Mouse (Mus musculus): ENCODE results near the gene Ankdd1a. TPM values are rescaled to one million over a fixed set of nuclear protein-coding genes. Genes with fewer than 3 reads are reported as not detected.

Gene Ankdd1a
- not detected in 2 replicates for polyA plus RNA-seq (2015; fragmentation: Nextera tagmentation; extraction: Ambion mirVana)

DNA sequence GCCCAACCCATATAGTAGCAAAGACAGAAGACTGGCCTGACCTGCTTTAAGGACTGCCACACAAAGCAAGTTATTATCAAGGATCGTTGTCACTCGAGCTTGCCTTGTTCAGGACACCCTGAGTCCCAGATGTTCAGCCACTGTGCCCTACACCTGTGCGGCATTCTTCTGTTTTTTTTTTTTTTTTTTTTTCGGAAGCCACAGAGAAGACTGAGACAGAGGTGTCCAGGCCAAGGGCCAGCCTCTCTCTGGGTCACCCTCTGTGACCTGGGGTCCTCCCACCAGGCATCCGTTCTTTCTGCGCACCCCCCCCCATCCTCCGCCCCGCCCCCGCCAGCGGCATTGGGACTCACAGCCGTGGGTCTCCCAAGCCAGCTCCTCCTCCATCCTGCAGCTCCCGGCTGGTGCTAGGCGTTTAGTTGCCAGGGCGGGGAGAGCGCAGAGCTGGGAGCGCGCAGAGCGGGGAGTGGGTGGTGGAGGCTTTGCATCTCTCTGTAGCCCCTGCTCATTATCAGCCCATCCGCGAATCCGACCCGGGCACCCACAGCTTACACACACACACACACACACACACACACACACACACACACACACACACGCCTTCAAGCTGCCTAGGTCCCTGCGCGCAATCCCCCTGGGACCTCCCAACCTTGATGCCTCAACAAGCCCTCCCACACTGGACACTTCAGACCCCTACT, at the start of gene Ankdd1a:
Gene Ankdd1a, minus strand, starts transcription at position 387 of the 698 bp plus-strand sequence.
- Histone ChIP-seq H3K4me2 (peak within 1 kb of the TSS; percentile 73), H3K9me3 (no peaks in the 10 kb centered on the region), H3K36me3 (no peaks in the 10 kb centered on the region), H3K4me3 (peak within 1 kb of the TSS; percentile 40), H3K27ac (no peak within 1 kb of the TSS), H3K4me1 (peaks cover 24% of the 10 kb centered on the region), H3K27me3 (no peaks in the 10 kb centered on the region), H3K9ac (peak within 1 kb of the TSS; percentile 63)
- 6% methylated on average over 21 of the region's 25 CpGs for WGBS
- no peak for ATAC-seq (ENCODE audit: insufficient number of reproducible peaks, insufficient read depth, low FRiP score, low TSS enrichment, low read depth)

GRCm38 (mm10) chr9:65569491-65569971, 49.5 kb upstream of the Ankdd1a start:
- no peak for ATAC-seq (ENCODE audit: insufficient number of reproducible peaks, insufficient read depth, low FRiP score, low TSS enrichment, low read depth)
- WGBS, result 52% methylated on average over 6 of the region's 6 CpGs

DNA sequence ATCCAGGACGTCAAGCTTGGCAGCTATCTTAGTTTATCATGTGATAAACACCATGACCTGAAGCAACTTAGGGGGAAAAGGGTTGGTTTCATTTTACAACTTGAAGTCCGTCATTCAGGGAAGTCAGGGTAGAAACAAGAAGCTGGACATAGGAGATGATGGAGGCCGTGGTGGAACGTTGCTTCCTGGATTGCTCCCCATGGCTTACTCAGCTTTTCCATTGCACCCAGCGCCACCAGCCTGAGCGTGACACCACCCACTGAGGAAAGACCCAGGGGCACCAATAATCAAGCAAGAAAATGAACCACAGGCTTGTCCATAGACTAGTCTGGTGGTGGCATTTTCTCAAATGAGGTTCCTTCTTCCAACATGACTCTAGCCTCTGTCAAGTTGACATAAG, 48.8 kb upstream of the Ankdd1a start:
- Histone ChIP-seq H3K9ac (no peak overlapping the region), H3K9me3 (no peaks in the 10 kb centered on the region), H3K4me2 (no peak overlapping the region), H3K36me3 (peaks cover 52% of the 10 kb centered on the region), H3K27ac (peak overlapping the region; percentile 58), H3K27me3 (no peaks in the 10 kb centered on the region), H3K4me1 (peaks cover 10% of the 10 kb centered on the region), H3K4me3 (no peak overlapping the region)
- no peak for ATAC-seq (ENCODE audit: insufficient number of reproducible peaks, insufficient read depth, low FRiP score, low TSS enrichment, low read depth)
- WGBS, result 87% methylated on average over 6 of the region's 6 CpGs

More at GRCm38 (mm10) chr9:65569491-65569971, 49.5 kb upstream of the Ankdd1a start:
- Histone ChIP-seq H3K4me1 (peaks cover 12% of the 10 kb centered on the region), H3K4me3 (no peak overlapping the region), H3K4me2 (no peak overlapping the region), H3K9me3 (no peaks in the 10 kb centered on the region), H3K36me3 (peaks cover 47% of the 10 kb centered on the region), H3K27me3 (no peaks in the 10 kb centered on the region), H3K27ac (peak overlapping the region; percentile 58), H3K9ac (no peak overlapping the region)

DNA sequence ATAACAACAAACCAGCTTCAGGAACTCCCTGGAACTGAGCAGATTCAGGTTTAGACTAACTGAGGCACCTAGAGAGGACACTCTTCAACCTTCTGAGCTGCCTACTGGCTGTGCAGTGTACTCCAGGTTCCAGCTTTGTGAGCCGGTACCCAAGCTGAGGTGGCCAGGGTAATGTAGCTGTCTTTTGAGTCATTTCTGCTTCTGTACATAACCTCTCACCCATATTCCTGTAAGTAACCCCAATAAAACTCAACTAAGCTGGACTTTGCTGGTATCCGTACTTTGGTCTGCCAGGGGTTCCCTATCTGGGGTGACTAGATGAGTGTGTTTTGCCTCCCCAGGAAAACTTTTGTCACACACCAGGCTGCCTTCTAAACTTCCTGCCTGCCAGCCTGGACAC, 44.7 kb upstream of the Ankdd1a start:
- ATAC-seq (ENCODE audit: insufficient number of reproducible peaks, insufficient read depth, low FRiP score, low TSS enrichment, low read depth), result no peak
- Histone ChIP-seq H3K36me3 (peaks cover 68% of the 10 kb centered on the region), H3K4me1 (peaks cover 11% of the 10 kb centered on the region), H3K9me3 (no peaks in the 10 kb centered on the region), H3K9ac (no peak overlapping the region), H3K4me3 (no peak overlapping the region), H3K27ac (no peak overlapping the region), H3K27me3 (no peaks in the 10 kb centered on the region), H3K4me2 (no peak overlapping the region)
- 93% methylated on average over 2 of the region's 2 CpGs for WGBS

GRCm38 (mm10) chr9:65563073-65563472, 43.1 kb upstream of the Ankdd1a start:
- 87% methylated on average over 5 of the region's 5 CpGs for WGBS
- peaks cover 5% of the 10 kb centered on the region; the same call in 1 of the 2 replicates for H3K4me1 ChIP-seq
- no peaks in the 10 kb centered on the region for H3K27me3 ChIP-seq
- H3K9me3 ChIP-seq, result no peaks in the 10 kb centered on the region
- peaks cover 71% of the 10 kb centered on the region for H3K36me3 ChIP-seq
- H3K4me2 ChIP-seq, result no peak overlapping the region
- no peak for ATAC-seq (ENCODE audit: insufficient number of reproducible peaks, insufficient read depth, low FRiP score, low TSS enrichment, low read depth)
- H3K4me3 ChIP-seq, result no peak overlapping the region
- no peak overlapping the region for H3K9ac ChIP-seq
- H3K27ac ChIP-seq, result no peak overlapping the region

DNA sequence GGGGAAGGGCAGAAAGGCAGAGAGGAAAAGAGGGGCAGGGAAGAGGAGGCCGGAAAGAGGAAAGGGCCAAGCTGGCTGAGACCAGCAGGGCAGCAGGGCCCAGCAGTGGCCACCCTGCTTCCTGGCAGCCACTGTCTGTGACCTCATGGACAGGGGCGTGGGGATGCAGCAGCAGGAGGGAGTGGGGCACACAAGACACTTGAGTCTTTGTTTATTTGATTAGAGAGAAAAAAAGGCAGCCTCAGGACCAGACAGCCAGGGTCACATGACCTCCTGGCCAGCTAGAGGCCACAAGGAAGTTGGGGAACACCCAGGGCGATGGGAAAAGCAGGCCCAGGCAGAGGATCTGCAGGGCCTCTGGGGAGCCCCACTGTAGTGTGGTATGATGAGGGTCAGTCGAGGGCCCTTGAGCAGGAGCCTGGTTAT, 42.1 kb upstream of the Ankdd1a start:
- Histone ChIP-seq H3K4me3 (no peak overlapping the region), H3K9ac (peak overlapping the region; percentile 52), H3K4me1 (peaks cover 5% of the 10 kb centered on the region; the same call in 1 of the 2 replicates), H3K27ac (no peak overlapping the region; the same call in 1 of the 2 replicates), H3K4me2 (no peak overlapping the region), H3K9me3 (no peaks in the 10 kb centered on the region), H3K27me3 (no peaks in the 10 kb centered on the region), H3K36me3 (peaks cover 78% of the 10 kb centered on the region)
- no peak for ATAC-seq (ENCODE audit: insufficient number of reproducible peaks, insufficient read depth, low FRiP score, low TSS enrichment, low read depth)
- WGBS, result 22% methylated on average over 4 of the region's 4 CpGs

GRCm38 (mm10) chr9:65561016-65561415, 41.0 kb upstream of the Ankdd1a start:
- Histone ChIP-seq H3K4me2 (no peak overlapping the region), H3K9ac (no peak overlapping the region), H3K9me3 (no peaks in the 10 kb centered on the region), H3K4me3 (no peak overlapping the region), H3K4me1 (peaks cover 5% of the 10 kb centered on the region; the same call in 1 of the 2 replicates), H3K27ac (no peak overlapping the region), H3K36me3 (peaks cover 81% of the 10 kb centered on the region), H3K27me3 (no peaks in the 10 kb centered on the region)
- WGBS, result 86% methylated on average over 4 of the region's 4 CpGs
- no peak for ATAC-seq (ENCODE audit: insufficient number of reproducible peaks, insufficient read depth, low FRiP score, low TSS enrichment, low read depth)

DNA sequence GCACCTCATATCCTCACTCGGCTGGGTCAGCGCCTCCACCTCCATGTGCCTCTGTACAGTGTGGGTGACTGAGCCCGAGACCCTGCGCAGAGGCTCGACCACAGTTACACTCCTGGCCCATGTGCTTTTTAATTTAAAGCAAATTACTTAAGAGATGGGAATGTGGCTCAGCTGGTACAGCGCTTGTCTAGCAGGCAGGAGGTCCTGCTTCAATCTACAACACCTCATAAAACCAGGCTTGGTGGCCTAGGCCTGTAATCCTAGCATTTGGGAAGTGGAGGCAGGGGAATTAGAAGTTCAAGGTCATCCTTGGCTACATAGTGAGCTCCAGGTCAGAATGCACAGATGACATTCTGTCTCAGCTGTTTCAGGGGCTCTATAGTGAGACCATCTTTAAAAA, 38.8 kb upstream of the Ankdd1a start:
- peaks cover 22% of the 10 kb centered on the region for H3K4me1 ChIP-seq
- no peak overlapping the region for H3K9ac ChIP-seq
- no peak overlapping the region for H3K4me3 ChIP-seq
- H3K36me3 ChIP-seq, result peaks cover 81% of the 10 kb centered on the region
- ATAC-seq (ENCODE audit: insufficient number of reproducible peaks, insufficient read depth, low FRiP score, low TSS enrichment, low read depth), result no peak
- 92% methylated on average over 6 of the region's 6 CpGs for WGBS
- H3K27ac ChIP-seq, result no peak overlapping the region
- no peaks in the 10 kb centered on the region for H3K9me3 ChIP-seq
- no peak overlapping the region for H3K4me2 ChIP-seq
- H3K27me3 ChIP-seq, result no peaks in the 10 kb centered on the region

DNA sequence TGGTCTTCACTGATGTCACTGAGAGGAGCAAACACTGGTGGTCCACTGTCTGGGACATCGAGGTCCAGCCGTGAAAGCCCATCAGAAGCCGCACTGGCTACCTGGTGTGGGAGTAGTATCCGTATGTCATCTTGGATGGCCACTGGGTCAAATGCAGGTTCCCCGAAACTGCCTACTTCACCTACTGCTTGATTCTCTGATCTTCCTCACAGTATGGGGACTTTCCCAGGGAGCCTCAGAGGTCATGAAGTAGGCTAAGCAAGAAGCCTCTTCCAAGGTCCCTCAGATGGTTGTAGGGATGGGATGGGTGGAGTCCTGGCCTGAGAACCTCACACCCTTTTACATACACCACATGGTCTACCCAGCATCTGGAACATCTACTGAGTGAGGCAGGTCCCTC, 37.0 kb upstream of the Ankdd1a start:
- ATAC-seq (ENCODE audit: insufficient number of reproducible peaks, insufficient read depth, low FRiP score, low TSS enrichment, low read depth), result no peak
- Histone ChIP-seq H3K27ac (no peak overlapping the region), H3K4me3 (no peak overlapping the region), H3K9me3 (no peaks in the 10 kb centered on the region), H3K36me3 (peaks cover 66% of the 10 kb centered on the region), H3K27me3 (no peaks in the 10 kb centered on the region), H3K9ac (no peak overlapping the region), H3K4me1 (peaks cover 19% of the 10 kb centered on the region), H3K4me2 (no peak overlapping the region)
- WGBS, result 94% methylated on average over 5 of the region's 5 CpGs

DNA sequence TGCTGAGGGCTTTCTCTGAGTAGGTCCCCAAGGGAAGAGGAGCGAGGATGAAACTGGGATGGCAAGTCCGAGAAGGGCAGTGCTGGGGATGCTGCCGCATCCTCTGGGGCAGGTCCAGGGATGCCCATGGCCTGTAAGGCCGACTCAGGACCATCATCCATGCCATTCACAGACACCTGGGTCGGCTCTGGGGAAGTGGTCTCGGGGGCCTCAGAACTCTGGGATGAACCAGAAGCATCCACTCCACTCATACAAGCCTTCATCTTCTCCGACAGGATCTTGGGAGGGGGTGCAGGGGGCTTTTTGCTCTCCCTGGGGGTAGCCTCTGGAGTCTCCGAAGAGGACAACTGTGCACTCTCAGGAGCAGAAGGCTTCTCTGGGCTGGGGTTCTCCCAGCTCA, 36.4 kb upstream of the Ankdd1a start:
- Histone ChIP-seq H3K9me3 (no peaks in the 10 kb centered on the region), H3K4me2 (no peak overlapping the region), H3K27me3 (no peaks in the 10 kb centered on the region), H3K4me1 (peaks cover 20% of the 10 kb centered on the region), H3K36me3 (peaks cover 62% of the 10 kb centered on the region), H3K4me3 (no peak overlapping the region), H3K9ac (no peak overlapping the region), H3K27ac (no peak overlapping the region)
- 95% methylated on average over 8 of the region's 8 CpGs for WGBS
- no peak for ATAC-seq (ENCODE audit: insufficient number of reproducible peaks, insufficient read depth, low FRiP score, low TSS enrichment, low read depth)

DNA sequence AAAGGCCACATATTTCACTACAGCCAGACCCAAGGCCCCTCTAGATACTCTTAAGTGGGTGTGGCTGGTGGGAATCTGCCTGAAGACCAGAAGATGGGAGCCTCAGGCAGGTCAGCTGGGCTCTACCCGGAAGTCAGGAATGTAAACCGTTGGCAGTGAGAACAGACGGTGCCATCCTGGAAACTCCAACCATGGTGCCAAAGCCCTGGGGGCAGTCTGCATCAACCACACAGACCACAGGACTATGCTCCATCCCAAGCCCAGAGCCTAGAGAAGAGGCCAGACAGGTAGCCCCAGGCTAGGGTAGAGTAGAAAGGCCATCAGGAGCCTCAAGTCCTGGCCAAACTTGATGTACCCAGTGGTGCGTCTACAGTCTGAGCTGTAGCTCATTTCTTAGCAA, 35.6 kb upstream of the Ankdd1a start:
- H3K36me3 ChIP-seq, result peaks cover 56% of the 10 kb centered on the region
- no peak overlapping the region for H3K4me3 ChIP-seq
- WGBS, result 58% methylated on average over 4 of the region's 4 CpGs
- H3K9ac ChIP-seq, result no peak overlapping the region
- H3K4me1 ChIP-seq, result peaks cover 28% of the 10 kb centered on the region
- H3K9me3 ChIP-seq, result no peaks in the 10 kb centered on the region
- no peak overlapping the region for H3K4me2 ChIP-seq
- no peaks in the 10 kb centered on the region for H3K27me3 ChIP-seq
- no peak for ATAC-seq (ENCODE audit: insufficient number of reproducible peaks, insufficient read depth, low FRiP score, low TSS enrichment, low read depth)
- H3K27ac ChIP-seq, result peak overlapping the region; percentile 72

DNA sequence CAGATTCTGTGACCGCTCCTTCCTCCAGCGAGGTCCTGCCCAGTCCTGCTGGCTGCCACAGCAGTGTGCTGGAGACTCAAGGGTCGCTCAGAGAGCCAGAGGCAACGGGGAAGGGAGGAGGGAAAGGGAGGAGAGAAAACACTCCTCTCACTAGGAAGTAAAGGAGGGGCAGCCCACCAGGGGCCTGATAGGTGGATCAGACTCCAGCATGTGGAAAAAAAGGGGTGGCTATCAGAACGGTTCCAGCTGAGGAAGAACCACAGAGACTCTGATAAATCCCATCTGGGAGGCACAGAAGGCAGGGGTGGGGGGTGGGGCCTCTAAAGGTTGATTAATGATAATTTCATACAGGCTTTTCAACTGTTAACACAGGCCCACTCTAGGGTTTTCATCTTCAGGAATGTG, 35.0 kb upstream of the Ankdd1a start:
- peaks cover 52% of the 10 kb centered on the region for H3K36me3 ChIP-seq
- WGBS, result 5% methylated on average over 5 of the region's 5 CpGs
- ATAC-seq (ENCODE audit: insufficient number of reproducible peaks, insufficient read depth, low FRiP score, low TSS enrichment, low read depth), result no peak
- no peaks in the 10 kb centered on the region for H3K9me3 ChIP-seq
- peak overlapping the region; percentile 72 for H3K27ac ChIP-seq
- no peak overlapping the region for H3K4me3 ChIP-seq
- H3K9ac ChIP-seq, result 0 out of 2 replicates have a peak overlapping the region, but pooled peaks have one; percentile 32
- peaks cover 33% of the 10 kb centered on the region for H3K4me1 ChIP-seq
- H3K4me2 ChIP-seq, result no peak overlapping the region
- no peaks in the 10 kb centered on the region for H3K27me3 ChIP-seq
